Mouse (Mus musculus): ENCODE measurements around the gene Mdga2.

Gene Mdga2

GRCm38 (mm10) chr12:67222221-67223025, at the start of gene Mdga2:
Gene Mdga2 (minus strand): TSS chr12:67222549.
- no peak for DNase-seq (ENCODE audit: low spot score)

- no peak for DNase-seq (ENCODE audit: low spot score)
Measured at GRCm38 (mm10) chr12:67267409-67267808, 45.1 kb upstream of the Mdga2 start.

GRCm38 (mm10) chr12:67223530-67223929, 1.2 kb upstream of the Mdga2 start:
- no peak for DNase-seq (ENCODE audit: low spot score)

- DNase-seq (ENCODE audit: low spot score): no peak
Measured at GRCm38 (mm10) chr12:67221329-67222220, 774 bp downstream of the Mdga2 start.

- no peak for DNase-seq (ENCODE audit: low spot score)
Measured at GRCm38 (mm10) chr12:67220641-67221231, 1.6 kb downstream of the Mdga2 start.

GRCm38 (mm10) chr12:67220041-67220440, 2.3 kb downstream of the Mdga2 start:
- DNase-seq (ENCODE audit: low spot score): no peak

GRCm38 (mm10) chr12:67219564-67219963, 2.8 kb downstream of the Mdga2 start:
- no peak for DNase-seq (ENCODE audit: low spot score)

- no peak for DNase-seq (ENCODE audit: low spot score)
Measured at GRCm38 (mm10) chr12:67212801-67213200, 9.5 kb downstream of the Mdga2 start.

- DNase-seq (ENCODE audit: low spot score): no peak
Measured at GRCm38 (mm10) chr12:67178155-67178554, 44.2 kb downstream of the Mdga2 start.

GRCm38 (mm10) chr12:67156569-67157237, 65.6 kb downstream of the Mdga2 start:
- no peak for DNase-seq (ENCODE audit: low spot score)

GRCm38 (mm10) chr12:67153077-67153476, 69.3 kb downstream of the Mdga2 start:
- DNase-seq (ENCODE audit: low spot score): no peak

- DNase-seq (ENCODE audit: low spot score): no peak
Measured at GRCm38 (mm10) chr12:67141605-67142004, 80.7 kb downstream of the Mdga2 start.

- DNase-seq (ENCODE audit: low spot score): no peak
Measured at GRCm38 (mm10) chr12:67140131-67140530, 82.2 kb downstream of the Mdga2 start.

- DNase-seq (ENCODE audit: low spot score): no peak
Measured at GRCm38 (mm10) chr12:67127457-67127856, 94.9 kb downstream of the Mdga2 start.

- no peak for DNase-seq (ENCODE audit: low spot score)
Measured at GRCm38 (mm10) chr12:67123874-67124273, 98.5 kb downstream of the Mdga2 start.

- no peak for DNase-seq (ENCODE audit: low spot score)
Measured at GRCm38 (mm10) chr12:67118652-67119515, 103.5 kb downstream of the Mdga2 start.

- no peak for DNase-seq (ENCODE audit: low spot score)
Measured at GRCm38 (mm10) chr12:67104171-67104570, 118.2 kb downstream of the Mdga2 start.

- DNase-seq (ENCODE audit: low spot score): no peak
Measured at GRCm38 (mm10) chr12:67094414-67094813, 127.9 kb downstream of the Mdga2 start.

GRCm38 (mm10) chr12:67090420-67090965, 131.9 kb downstream of the Mdga2 start:
- DNase-seq (ENCODE audit: low spot score): no peak

GRCm38 (mm10) chr12:67059136-67060014, 163.0 kb downstream of the Mdga2 start:
- DNase-seq (ENCODE audit: low spot score): no peak
